Mouse (Mus musculus): Measurements from ENCODE around the gene Plin5. TPM values are rescaled to one million over a fixed set of nuclear protein-coding genes. Genes with fewer than 3 reads are reported as not detected.

Gene Plin5
- 57.3 and 58.4 TPM in 2 replicates for polyA plus RNA-seq (2015; fragmentation: Nextera tagmentation; extraction: Ambion mirVana)

DNA sequence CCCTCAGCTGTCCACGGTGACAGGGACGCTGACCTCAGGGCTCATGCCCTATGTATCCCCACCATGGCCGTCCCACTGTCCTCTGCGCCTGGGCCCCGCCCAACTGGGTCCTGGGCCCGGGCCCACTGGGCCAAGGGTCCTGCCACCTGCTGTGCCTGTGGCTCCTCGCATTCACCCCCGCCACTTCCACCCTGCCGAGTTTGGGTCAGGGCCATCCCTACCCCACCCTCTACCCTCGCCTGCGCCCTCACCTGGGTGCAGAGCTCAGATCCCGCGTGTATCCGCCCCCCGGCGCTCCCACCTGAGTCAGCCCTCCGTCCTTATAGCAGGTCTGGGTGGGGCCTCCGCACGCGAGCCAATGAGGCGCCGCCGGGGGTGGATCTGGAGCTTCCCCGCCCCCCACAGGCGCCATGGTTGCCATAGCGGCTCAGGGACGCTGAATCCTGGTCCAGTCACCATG is at the start of gene Plin5:
TSS of gene Plin5 (minus strand) at position 346 of the 460 bp plus-strand sequence.
- H3K36me3 ChIP-seq (replicated peaks; ENCODE audit: insufficient read depth, low read length) = no peaks in the 10 kb centered on the region; the same call in 1 of the 2 replicates
- peak; percentile 79 for TF ChIP-seq EP300 (IDR thresholded peaks at IDR 0.05; ENCODE audit: low read depth)
- TF ChIP-seq CTCF (IDR thresholded peaks at IDR 0.05; ENCODE audit: low read depth) = no peak
- no peaks in the 10 kb centered on the region for H3K9me3 ChIP-seq (ENCODE audit: low read length)
- H3K4me2 ChIP-seq (ENCODE audit: low read depth, low read length) = peak within 1 kb of the TSS; percentile 68
- H3K9ac ChIP-seq (replicated peaks) = peak within 1 kb of the TSS; percentile 55
- ATAC-seq (peak; percentile 87), DNase-seq (peak; percentile 87)
- peaks cover 9% of the 10 kb centered on the region; the same call in 1 of the 2 replicates for H3K27me3 ChIP-seq (ENCODE audit: insufficient read depth, low read length)
- peaks cover 23% of the 10 kb centered on the region for H3K4me1 ChIP-seq (ENCODE audit: insufficient read depth)
- WGBS (ENCODE audit: insufficient replicate concordance) = 2% methylated on average over 27 of the region's 27 CpGs
- H3K27ac ChIP-seq (ENCODE audit: low read depth) = peak within 1 kb of the TSS; percentile 89
- H3K4me3 ChIP-seq (ENCODE audit: low read depth, low read length) = peak within 1 kb of the TSS; percentile 34

DNA sequence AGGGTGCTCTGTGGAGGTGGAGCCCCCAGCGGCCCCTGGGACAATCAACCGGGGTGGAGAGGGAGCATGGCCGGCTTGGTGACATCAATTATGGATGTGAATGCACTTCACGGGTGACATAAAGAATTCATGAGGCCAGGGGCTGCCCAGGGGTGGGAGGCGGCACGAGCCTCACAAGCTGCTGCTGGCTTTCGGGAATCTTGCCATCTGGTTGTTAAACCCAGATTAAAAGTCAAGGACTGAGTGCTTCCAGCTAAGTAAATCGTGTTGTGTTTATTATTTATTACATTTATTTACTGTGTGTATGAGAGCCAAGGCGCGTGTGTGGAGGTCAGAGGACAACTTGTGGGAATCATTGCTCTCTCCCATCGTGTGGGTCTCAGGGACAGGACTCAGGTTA is 48.3 kb upstream of the Plin5 start:
- Histone ChIP-seq H3K27me3 (ENCODE audit: insufficient read depth, low read length) (no peaks in the 10 kb centered on the region), H3K27ac (ENCODE audit: low read depth) (no peak overlapping the region), H3K4me1 (ENCODE audit: insufficient read depth) (peaks cover 26% of the 10 kb centered on the region), H3K9me3 (ENCODE audit: low read length) (no peaks in the 10 kb centered on the region), H3K4me3 (ENCODE audit: low read depth, low read length) (no peak overlapping the region), H3K36me3 (replicated peaks; ENCODE audit: insufficient read depth, low read length) (no peaks in the 10 kb centered on the region), H3K4me2 (ENCODE audit: low read depth, low read length) (no peak overlapping the region), H3K9ac (replicated peaks) (no peak overlapping the region)
- ATAC-seq (no peak), DNase-seq (no peak)
- TF ChIP-seq CTCF (IDR thresholded peaks at IDR 0.05; ENCODE audit: low read depth) (no peak), EP300 (IDR thresholded peaks at IDR 0.05; ENCODE audit: low read depth) (no peak)
- WGBS (ENCODE audit: insufficient replicate concordance) = 78% methylated on average over 11 of the region's 11 CpGs

GRCm38 (mm10) chr17:56164510-56164909 is 47.1 kb upstream of the Plin5 start:
- DNase-seq = no peak
- H3K4me2 ChIP-seq (ENCODE audit: low read depth, low read length) = no peak overlapping the region
- WGBS (ENCODE audit: insufficient replicate concordance) = 40% methylated on average over 3 of the region's 3 CpGs

DNA sequence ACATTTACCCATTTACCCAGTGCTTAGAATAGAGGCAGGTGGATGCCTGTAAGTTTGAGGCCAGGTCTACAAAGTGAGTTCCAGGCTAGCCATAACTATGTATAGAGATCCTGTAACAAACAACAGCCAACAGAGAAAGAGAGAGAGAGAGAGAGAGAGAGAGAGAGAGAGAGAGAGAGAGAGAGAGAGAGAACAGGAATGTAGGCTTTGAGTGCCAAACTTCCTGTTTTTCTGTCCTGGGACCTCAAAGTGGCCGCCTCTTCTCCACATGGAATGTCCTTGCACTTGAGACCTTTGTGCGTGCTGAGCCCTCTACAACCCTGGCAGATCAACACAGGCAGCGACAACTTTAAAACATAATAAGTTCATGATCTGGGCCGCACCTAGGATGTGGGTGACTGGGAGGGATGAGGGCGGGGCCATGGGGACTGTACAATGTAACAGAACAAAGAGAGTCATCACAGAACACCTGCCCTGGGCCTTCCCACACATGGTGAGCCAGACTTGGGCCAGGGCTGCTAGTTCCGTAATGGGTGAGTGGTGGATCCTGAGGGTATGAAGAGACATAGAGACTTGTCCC is 46.2 kb upstream of the Plin5 start:
- H3K27ac ChIP-seq (ENCODE audit: low read depth) = peak overlapping the region; percentile 35; the same call in 1 of the 2 replicates
- 54% methylated on average over 6 of the region's 6 CpGs for WGBS (ENCODE audit: insufficient replicate concordance)
- peak; percentile 13; the same call in 1 of the 2 replicates for ATAC-seq
- no peak for TF ChIP-seq CTCF (IDR thresholded peaks at IDR 0.05; ENCODE audit: low read depth)
- no peak for TF ChIP-seq EP300 (IDR thresholded peaks at IDR 0.05; ENCODE audit: low read depth)
- 0 out of 2 replicates have a peak overlapping the region, but pooled peaks have one; percentile 48 for H3K4me3 ChIP-seq (ENCODE audit: low read depth, low read length)
- peak overlapping the region; percentile 73 for H3K4me2 ChIP-seq (ENCODE audit: low read depth, low read length)
- H3K9me3 ChIP-seq (ENCODE audit: low read length) = no peaks in the 10 kb centered on the region
- H3K9ac ChIP-seq (replicated peaks) = no peak overlapping the region
- H3K4me1 ChIP-seq (ENCODE audit: insufficient read depth) = peaks cover 16% of the 10 kb centered on the region
- H3K27me3 ChIP-seq (ENCODE audit: insufficient read depth, low read length) = no peaks in the 10 kb centered on the region
- no peaks in the 10 kb centered on the region for H3K36me3 ChIP-seq (replicated peaks; ENCODE audit: insufficient read depth, low read length)
- DNase-seq = peak; percentile 45

More at GRCm38 (mm10) chr17:56164510-56164909, 47.1 kb upstream of the Plin5 start:
- H3K27me3 ChIP-seq (ENCODE audit: insufficient read depth, low read length) = no peaks in the 10 kb centered on the region
- H3K4me3 ChIP-seq (ENCODE audit: low read depth, low read length) = no peak overlapping the region
- peaks cover 19% of the 10 kb centered on the region for H3K4me1 ChIP-seq (ENCODE audit: insufficient read depth)
- TF ChIP-seq EP300 (IDR thresholded peaks at IDR 0.05; ENCODE audit: low read depth) (no peak), CTCF (IDR thresholded peaks at IDR 0.05; ENCODE audit: low read depth) (no peak)
- H3K36me3 ChIP-seq (replicated peaks; ENCODE audit: insufficient read depth, low read length) = no peaks in the 10 kb centered on the region
- no peaks in the 10 kb centered on the region for H3K9me3 ChIP-seq (ENCODE audit: low read length)
- ATAC-seq = no peak
- no peak overlapping the region for H3K9ac ChIP-seq (replicated peaks)
- no peak overlapping the region; the same call in 1 of the 2 replicates for H3K27ac ChIP-seq (ENCODE audit: low read depth)

GRCm38 (mm10) chr17:56162231-56162774 is 44.9 kb upstream of the Plin5 start, which contains the start of gene Tnfaip8l1:
Gene Tnfaip8l1, plus strand, starts transcription at chr17:56162477.
- Histone ChIP-seq H3K4me2 (ENCODE audit: low read depth, low read length) (peak within 1 kb of the TSS; percentile 73), H3K9ac (replicated peaks) (peak within 1 kb of the TSS; percentile 45)
- DNase-seq = peak; percentile 94

DNA sequence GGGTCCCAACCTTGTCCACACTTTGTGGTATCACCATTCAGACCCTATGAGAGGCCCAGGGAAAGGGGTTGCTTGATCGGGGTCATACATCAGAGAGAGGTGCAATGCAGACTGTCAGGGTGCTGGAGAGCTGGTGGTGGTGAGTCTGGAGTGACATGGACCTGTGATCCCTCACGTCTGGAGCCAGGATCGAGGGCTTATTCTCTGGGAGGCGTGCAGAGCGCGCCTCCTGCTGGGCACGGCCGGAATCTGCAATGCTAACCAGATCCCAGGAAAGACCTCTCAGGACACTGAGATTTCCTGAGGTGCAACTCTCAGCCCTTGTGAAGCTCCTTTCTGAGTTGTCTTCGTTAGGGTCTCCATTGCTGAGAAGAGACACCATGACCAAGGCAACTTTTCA is 42.3 kb upstream of the Plin5 start:
- H3K4me1 ChIP-seq (ENCODE audit: insufficient read depth) = peaks cover 16% of the 10 kb centered on the region
- TF ChIP-seq CTCF (IDR thresholded peaks at IDR 0.05; ENCODE audit: low read depth) = peak; percentile 91
- no peak for TF ChIP-seq EP300 (IDR thresholded peaks at IDR 0.05; ENCODE audit: low read depth)
- WGBS (ENCODE audit: insufficient replicate concordance) = 1% methylated on average over 9 of the region's 9 CpGs
- no peaks in the 10 kb centered on the region for H3K36me3 ChIP-seq (replicated peaks; ENCODE audit: insufficient read depth, low read length)
- no peak overlapping the region for H3K4me2 ChIP-seq (ENCODE audit: low read depth, low read length)
- H3K27me3 ChIP-seq (ENCODE audit: insufficient read depth, low read length) = no peaks in the 10 kb centered on the region; the same call in 1 of the 2 replicates
- no peaks in the 10 kb centered on the region for H3K9me3 ChIP-seq (ENCODE audit: low read length)
- H3K4me3 ChIP-seq (ENCODE audit: low read depth, low read length) = no peak overlapping the region
- DNase-seq (peak; percentile 76), ATAC-seq (peak; percentile 21)
- no peak overlapping the region for H3K9ac ChIP-seq (replicated peaks)
- no peak overlapping the region for H3K27ac ChIP-seq (ENCODE audit: low read depth)

More at GRCm38 (mm10) chr17:56162231-56162774, 44.9 kb upstream of the Plin5 start, which contains the start of gene Tnfaip8l1:
- H3K9me3 ChIP-seq (ENCODE audit: low read length) = no peaks in the 10 kb centered on the region
- no peaks in the 10 kb centered on the region for H3K27me3 ChIP-seq (ENCODE audit: insufficient read depth, low read length)
- ATAC-seq = peak; percentile 97
- H3K27ac ChIP-seq (ENCODE audit: low read depth) = peak within 1 kb of the TSS; percentile 49; the same call in 1 of the 2 replicates
- 2% methylated on average over 30 of the region's 30 CpGs for WGBS (ENCODE audit: insufficient replicate concordance)
- peak within 1 kb of the TSS; percentile 48 for H3K4me3 ChIP-seq (ENCODE audit: low read depth, low read length)
- H3K4me1 ChIP-seq (ENCODE audit: insufficient read depth) = peaks cover 16% of the 10 kb centered on the region
- no peaks in the 10 kb centered on the region for H3K36me3 ChIP-seq (replicated peaks; ENCODE audit: insufficient read depth, low read length)
- TF ChIP-seq EP300 (IDR thresholded peaks at IDR 0.05; ENCODE audit: low read depth) (no peak), CTCF (IDR thresholded peaks at IDR 0.05; ENCODE audit: low read depth) (no peak)

Measured in liver, postnatal 0 days (tissue).